Mouse (Mus musculus): ENCODE measurements around the gene Hephl1.

Hephl1 gene

DNA sequence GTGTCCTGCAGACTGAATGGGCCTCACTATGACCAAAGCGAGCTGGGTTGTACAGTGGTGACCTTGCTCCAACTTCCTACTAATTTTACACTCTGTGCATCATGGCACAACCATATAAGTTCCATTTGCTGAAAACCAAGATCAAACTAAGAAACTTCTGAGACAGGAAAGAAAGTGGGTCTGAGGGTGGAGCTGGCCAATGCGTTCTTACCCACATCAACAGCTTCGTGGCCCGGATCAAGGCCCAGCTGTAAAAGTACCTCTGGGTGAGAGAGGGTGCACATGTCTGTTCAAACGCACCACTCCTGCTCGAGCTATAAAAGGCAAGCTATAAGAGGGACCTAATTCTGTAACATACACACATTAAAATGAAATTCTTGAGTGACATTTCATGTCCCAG is 51.9 kb downstream of the Hephl1 start:
- no peak for DNase-seq (ENCODE audit: low read depth, low spot score)

DNA sequence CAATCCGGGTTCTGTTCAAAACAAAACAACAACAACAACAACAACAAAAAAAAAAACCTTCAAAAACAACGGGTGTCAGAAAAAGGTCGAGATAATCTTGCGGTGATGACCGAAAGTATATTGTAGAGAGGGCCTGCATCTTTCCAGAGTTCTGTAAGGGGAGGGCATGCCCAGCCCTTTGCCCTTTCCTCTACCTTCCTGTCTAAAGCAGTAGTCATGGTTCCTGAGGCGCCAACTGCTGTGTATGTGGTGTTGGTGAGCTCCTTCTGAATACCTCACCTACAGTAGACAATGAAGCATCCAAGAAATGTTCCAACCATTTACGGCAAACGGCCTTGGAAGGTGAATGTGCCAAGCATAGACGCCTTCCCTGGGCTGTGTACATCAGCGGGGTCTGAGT is 66.2 kb downstream of the Hephl1 start:
- DNase-seq (ENCODE audit: low read depth, low spot score), result no peak

DNA sequence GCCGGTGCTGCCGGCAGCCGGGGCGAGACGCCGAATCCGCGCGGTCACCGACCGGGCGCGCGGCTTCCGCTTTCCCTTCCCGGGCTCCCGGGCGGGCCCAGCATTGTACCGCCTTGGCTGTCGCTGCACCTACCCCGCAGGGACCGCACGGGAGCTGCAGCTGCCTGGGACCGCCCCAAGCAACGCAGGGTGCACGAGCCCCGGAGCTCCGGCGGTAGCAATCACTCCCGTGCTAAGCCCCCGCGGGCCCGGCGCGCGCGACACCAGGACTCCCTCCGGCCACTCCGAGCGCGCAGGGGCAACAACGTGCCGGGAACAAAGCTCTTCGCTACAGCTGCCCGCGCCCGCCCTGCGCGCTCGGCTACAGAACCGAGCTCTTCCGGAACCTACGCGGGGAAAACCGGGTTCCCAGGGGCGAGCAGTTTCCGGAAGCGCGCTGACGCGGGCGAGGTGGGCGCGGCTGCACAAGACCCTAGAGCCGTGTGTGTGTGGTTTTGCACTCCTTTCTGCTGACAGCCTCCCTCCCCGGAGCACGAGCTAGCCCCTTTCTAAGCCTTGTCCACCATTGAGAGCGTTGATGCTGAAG is 66.7 kb downstream of the Hephl1 start, which contains the start of gene Panx1:
Panx1 (minus strand) TSS at position 395 of the 586 bp plus-strand sequence.
- no peak for DNase-seq (ENCODE audit: low read depth, low spot score)

DNA sequence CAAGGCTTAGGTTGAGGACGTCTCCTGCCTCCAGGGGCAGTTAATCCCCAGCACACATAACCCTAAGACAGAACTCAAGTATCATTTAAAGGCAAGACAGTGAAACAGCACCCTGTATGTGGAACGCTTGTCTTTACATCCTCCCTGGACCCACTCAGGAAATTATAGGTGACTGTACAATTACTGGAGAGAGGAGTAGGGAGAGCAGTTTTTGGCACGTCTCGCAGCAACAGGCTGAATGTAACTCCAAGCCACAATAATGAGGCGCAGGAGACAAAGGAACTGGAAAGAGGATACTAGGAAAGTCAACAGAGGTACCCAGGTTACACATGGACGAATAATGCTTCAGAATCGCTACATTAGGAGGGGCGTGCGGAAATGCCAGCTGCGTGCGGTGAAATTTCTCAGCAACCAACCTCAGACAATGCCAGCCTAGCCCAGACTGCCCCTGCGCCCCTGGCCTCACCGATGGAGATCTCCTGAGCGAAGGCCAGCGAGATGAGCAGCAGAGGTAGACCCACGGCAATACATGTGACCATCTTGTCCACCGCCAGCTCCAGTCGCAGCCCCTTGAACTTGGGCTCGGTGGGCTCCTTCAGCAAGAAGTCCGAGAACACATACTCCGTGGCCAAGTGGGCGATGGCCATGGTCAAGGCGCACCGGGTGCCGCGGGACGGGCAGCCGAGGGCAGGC is 67.4 kb downstream of the Hephl1 start:
- DNase-seq (ENCODE audit: low read depth, low spot score), result no peak

DNA sequence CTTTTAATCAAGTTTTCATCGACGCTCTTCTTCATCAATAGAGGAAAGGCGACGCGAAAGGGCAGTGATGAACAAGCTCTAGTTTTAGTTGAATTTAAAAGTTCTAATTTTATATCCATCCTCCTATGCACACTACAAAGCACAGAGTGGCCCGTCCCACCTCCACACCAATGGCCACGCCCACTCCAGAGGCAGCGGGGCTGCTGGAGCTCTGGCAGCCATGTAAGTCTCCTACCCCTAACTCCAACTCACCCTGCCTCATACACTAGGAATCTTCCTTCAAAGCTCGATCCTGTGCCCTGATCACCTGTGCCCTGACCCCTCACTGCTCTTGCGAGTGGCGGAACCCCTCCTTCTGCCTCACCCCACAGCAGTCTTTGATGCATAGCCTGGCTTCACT is 70.4 kb downstream of the Hephl1 start:
- no peak for DNase-seq (ENCODE audit: low read depth, low spot score)

DNA sequence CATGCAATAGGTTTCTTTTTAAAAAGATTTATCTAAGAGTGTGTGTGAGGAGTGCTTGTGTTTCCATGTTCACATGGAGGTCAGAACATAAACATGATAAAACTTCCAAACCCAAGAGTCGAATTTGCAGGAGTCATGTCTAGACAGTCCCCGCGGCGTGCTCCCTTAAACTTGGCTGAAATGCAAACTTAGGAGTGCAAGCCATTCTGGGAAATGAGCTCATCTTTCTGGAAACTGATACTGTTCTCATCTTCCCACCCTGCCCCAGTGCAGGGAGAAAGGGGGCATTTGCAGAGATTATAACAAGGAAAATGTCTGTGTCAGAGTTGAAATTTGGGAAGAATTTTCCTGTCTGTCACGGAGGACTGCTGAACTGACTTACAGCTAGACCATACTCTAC is 72.1 kb downstream of the Hephl1 start:
- no peak for DNase-seq (ENCODE audit: low read depth, low spot score)

DNA sequence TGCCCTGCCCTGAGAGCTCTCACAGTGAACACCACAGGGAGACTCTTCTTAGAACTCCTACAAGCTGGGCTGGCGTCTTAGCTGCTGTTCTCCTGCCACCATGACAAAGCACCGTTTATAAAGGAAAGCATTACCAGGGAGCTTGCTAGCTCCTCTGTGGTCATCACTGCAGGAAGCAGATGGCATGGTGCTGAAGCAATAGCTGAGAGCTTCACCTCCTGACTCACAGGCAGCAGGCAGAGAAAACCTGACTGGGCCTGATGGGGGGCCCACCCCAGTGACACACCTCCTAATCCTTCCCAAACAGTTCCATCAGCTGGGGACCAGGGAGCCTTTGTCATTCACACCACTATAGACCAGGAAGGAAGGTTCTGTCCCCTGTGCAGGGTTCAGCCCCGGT is 74.2 kb downstream of the Hephl1 start:
- no peak for DNase-seq (ENCODE audit: low read depth, low spot score)

DNA sequence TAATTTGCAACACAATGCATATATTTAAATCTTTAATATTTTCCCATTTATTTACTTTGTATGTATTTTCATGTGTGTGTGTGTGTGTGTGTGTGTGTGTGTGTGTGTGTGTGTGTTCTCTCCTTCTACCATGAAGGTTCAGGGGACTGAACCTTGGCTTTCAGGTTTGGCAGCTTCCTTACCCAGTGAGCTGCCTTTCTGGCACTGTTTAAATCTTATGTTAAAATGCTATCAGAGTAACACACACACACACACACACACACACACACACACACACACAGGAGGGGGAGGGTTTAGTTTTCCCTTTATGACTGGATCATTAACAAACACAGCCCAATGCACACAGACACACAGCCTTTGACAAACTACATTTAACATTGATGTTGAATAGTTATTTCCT is 74.7 kb downstream of the Hephl1 start:
- no peak for DNase-seq (ENCODE audit: low read depth, low spot score)

DNA sequence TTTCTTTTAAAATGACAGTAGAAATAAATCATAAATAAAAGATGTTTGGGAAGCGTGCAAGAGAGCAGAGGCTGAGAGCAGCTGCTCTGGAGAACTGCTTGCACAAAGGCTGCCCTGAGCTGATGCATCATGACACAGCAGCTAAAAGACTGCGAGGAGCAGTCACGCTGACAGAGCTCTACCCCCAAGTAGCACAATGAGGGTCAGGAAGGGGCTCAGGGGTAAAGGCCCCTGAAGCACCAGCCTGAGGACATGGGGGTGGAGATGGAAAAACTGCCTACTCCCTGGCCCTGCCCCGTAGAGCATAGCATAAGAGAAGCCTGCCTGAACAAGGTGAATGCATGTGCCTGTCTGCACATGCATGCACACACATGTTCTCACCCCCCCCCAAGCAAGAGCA is 75.1 kb downstream of the Hephl1 start:
- no peak for DNase-seq (ENCODE audit: low read depth, low spot score)

DNA sequence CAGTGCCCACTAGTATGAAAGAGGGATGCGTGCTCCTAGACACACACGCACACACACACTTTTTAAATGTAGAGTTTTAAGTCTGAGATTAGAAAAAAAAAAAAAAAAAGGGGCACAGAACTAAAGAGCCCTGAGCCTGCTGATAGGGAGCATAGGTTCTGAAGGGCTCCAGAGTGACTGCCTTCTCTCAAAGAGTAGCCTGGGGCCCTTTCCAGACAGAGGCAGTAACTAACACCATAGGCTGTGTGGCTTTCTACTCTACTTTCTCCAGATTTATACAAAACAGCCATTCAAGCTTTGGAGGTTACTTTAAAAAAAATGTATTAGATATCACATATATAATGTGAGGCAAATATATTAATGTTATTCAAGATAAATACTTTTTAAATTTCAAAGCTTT is 75.5 kb downstream of the Hephl1 start:
- no peak for DNase-seq (ENCODE audit: low read depth, low spot score)

DNA sequence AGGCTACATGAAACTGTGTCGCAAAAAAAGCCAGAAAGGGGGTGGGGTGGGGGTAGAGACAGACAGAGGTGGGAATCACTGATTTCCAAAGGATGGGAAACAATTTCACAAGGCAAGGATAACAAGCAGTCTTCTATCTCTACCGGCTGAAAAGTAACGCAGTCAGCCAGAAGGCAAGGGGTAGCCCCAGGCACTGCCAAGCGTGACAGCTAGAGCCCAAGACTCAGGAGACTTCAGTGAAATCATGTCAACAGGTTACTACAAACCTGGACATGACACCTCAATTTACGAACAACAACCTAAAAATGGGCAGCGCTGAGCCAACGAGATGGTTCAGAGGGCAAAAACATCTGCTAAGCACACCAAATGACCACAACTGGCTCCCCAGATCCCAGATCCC is 75.9 kb downstream of the Hephl1 start:
- no peak for DNase-seq (ENCODE audit: low read depth, low spot score)

DNA sequence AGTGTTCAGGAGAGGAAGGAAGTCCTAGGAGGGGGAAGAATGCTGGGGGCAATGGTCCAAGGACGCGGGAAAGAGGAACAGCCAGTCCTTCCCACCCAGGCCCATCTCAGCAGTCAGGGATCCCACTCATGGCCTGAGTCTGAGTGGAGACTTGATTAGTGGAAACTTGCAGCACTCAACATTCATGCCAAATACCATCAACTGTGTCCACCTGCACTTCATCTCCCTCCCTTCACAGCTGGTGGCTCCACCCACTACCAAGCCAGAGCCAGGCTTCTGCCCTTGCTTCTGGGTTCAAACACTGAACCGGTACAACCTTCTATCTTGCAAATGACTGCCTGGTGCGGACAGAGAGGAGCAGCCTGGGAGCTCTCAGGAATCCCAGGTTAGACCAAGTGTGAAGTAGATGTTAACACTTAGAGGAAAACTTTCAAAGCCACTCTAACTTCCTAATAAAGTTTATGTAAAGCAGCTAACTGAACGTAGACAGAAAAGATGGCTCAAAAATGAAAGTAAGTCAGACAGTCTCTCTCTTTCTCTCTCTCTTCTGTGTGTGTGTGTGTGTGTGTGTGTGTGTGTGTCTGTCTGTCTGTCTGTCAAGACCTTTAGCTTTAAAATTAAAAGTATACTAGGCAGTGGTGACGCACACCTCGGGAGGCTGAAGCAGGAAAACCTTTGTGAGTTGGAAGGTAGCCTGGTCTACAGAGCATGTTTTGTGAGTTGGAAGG is 77.2 kb downstream of the Hephl1 start:
- no peak for DNase-seq (ENCODE audit: low read depth, low spot score)

DNA sequence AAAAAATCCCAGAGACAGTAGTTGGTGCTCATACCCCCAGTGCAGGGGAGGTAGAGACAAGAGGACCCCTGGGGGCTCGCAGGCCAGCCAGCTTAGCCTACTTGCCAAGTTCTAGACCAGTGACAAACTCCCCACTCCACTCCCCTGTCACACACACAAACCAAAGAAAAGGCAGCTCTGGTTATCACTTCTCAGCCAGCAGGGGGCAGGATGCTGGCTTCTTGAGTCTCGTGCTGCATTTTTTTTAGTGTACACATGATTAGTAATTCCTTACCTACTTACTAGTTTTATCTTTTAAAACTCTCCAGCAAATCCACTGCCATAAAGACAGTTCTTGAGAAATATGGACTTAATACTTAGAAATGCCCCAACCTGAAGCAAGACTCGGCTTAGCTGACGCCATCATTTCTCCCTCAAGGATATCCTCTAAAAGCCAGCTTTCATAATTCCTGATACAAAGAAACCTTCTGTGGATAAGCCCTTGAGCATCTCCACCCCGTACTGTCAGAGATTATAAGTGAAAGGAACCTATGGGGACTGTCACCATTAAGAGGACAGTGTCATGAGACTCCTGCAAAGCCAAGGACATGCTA is 78.2 kb downstream of the Hephl1 start:
- no peak for DNase-seq (ENCODE audit: low read depth, low spot score)

DNA sequence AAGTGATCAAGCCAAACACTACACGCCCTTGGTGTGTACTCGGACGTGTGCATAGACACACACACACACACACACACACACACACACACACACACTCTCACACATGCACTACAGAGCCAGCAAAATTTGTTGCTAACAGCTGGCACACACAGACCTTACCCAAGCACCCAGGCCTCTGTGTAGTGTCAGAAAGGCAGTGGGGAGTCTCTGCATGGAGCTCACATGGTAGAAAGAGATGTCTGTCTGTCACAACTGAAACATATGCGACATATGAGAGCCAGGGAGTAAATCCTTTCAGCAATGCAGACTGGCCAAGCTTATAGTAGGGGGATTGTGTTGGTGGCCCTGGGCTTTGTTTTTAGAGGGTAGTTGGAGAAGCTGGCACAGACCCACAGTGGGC is 79.1 kb downstream of the Hephl1 start:
- no peak for DNase-seq (ENCODE audit: low read depth, low spot score)

DNA sequence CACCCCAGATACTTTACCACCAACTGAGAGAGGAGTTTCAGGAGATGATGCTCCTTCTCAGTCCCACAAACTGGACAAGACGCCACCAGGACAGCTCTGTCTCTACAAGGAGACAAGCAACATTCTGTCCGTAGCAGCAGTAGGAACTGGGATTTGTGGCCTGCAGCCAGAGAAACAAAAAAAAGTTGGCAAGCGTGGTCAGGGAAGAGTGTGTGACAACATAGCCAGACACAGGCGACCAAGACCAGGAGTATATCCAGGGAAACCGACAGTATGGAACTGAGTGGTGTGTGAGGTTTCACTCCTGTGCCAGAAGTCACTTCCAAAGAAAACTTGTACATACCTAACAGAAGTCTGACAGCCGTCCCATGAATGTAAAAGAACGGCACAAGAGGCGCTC is 81.1 kb downstream of the Hephl1 start:
- no peak for DNase-seq (ENCODE audit: low read depth, low spot score)

DNA sequence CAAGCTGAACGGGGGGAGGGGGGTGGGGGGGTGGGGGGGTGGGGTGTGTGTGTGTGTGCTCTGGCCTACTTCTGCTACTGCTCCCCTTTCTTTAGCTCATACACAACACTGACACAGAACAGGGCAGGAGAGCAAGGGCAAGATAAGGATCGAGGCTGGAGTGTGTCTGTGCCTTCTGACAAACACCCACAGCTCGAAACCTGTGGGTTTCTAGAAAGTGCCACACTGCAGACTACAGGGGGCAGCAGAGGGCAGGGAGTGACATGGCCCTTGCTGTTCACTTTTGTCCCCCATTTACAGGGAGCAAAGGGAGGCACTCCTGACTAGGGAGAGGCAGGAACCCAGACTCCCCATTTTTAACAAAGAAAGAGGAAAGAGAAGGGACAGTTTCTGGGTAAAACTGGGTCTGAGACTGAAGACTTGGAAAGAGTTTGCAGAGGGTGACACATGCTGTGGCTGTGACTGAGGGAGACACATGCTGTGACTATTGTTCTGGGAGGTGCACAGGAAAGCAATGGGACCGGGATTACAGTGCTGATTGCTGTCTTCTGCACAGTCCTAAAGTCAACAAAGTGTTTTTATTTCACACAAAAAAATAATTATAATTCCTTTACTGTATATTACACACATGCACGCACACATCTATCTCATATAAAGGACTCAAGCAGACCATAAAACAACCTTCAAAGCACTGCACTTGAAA is 82.7 kb downstream of the Hephl1 start:
- no peak for DNase-seq (ENCODE audit: low read depth, low spot score)

DNA sequence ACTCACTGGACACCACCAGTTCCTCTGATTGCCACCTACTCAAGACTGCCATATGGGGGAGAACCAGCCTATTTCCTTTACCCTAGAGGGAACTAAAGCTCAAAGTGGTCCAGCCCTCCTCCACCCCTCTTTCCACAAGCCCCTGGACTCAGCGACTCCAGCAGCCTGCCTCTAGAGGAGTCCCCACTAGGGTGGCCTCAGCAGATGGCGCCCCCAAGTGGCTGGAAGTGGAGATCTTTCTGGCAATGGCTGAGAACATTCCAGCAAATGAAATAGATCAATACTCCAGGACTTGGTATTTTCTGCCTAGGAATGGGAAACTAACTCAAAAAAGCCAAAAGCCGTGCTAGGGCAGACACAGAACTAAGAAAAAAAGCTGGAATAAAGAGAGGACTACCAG is 84.2 kb downstream of the Hephl1 start:
- DNase-seq (ENCODE audit: low read depth, low spot score), result no peak

DNA sequence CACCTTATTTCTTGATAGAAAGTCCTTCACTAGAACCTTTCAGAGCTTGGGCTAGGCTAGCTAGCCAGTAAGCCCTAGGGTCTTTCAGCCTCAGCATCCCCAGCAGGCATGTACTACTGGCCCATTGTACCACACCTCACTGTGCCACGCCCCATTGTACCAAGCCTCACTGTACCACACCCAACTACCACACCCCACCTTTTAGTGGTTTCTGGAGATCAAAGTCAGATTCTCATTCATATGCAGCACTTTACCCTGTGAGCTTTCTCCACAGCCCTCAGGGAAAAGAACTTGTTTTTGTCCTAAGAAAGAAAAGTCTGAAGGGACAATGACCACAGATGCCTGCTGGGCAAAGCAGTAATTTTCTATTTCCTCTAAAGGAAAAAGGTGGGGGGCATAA is 88.9 kb downstream of the Hephl1 start:
- DNase-seq (ENCODE audit: low read depth, low spot score), result no peak

DNA sequence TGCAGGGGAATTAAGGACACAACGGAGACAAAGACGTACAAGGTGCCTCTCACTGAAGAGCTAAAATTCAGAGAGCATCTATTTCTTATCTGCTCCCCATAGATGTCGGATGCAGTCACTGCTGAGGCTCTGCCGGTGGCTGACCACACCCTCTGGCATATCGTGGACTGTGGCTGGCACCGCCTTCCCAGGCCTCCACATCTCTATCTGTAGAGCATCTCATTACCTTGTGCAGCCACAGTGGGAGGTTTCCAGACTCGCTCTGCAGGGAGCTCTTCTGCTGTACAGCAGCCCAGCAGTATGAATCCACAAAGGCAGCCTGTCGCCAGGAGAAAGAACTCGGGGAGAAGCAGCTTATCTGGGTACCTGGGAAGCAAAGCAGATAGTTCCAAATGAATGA is 90.8 kb downstream of the Hephl1 start:
- no peak for DNase-seq (ENCODE audit: low read depth, low spot score)

DNA sequence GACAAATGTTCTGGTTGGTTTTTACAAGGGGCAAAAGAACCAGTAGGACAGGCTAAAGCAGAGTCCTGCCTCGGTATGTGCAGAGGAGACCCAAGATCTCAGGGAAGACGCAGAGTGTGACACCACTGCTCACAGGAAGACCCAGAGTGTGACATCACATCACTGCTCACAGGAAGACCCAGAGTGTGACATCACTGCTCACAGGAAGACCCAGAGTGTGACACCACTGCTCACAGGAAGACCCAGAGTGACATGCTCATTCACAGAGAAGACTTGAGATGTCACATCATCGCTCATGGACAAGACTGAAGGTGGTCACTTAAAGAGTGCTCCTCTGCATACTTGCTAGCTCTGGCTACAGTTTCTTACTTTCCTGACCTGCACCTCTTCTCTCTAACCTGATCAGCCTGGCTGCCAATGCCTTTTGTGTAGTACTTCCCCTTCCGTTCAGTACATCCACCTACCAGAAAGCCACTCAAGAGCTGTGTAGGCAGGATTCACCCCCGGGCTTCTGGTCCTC is 91.3 kb downstream of the Hephl1 start:
- DNase-seq (ENCODE audit: low read depth, low spot score), result no peak

DNA sequence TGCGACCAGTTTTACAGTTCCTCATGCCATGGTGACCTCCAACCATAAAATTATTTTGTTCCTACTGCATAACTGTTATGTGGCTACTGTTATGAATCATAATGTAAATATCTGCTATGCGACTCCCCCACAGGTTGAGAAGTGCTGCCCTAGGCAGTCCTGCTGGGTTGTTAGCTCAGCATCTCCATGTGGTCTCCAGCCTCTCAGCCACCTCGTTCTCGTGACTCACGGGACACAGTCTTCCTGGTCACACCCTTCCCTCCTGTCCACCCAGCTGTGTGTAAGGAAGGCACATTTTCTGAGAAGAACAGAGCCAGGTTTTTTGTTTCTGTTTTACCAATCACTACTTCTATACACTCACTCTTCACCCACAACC is 93.2 kb downstream of the Hephl1 start:
- DNase-seq (ENCODE audit: low read depth, low spot score), result no peak

All from c-Kit-negative CD71-positive TER-119-positive erythroid progenitor cells, embryonic 14.5 days (primary cell).